Mouse (Mus musculus) ES-E14 (cell line): ENCODE measurements around the gene Slc30a3.

Experiments
- HCFC1 ChIP-seq: IDR thresholded peaks from 2 replicates; pipeline ENCODE4 v1.6.1; 2012; ENCODE audit warnings: low read length, inconsistent platforms, borderline replicate concordance; ENCODE audit not compliant: insufficient read depth
- ZNF384 ChIP-seq: IDR thresholded peaks from 2 replicates; pipeline ENCODE4 v1.6.1; 2012; ENCODE audit warnings: low read depth, low read length, inconsistent platforms

DNA sequence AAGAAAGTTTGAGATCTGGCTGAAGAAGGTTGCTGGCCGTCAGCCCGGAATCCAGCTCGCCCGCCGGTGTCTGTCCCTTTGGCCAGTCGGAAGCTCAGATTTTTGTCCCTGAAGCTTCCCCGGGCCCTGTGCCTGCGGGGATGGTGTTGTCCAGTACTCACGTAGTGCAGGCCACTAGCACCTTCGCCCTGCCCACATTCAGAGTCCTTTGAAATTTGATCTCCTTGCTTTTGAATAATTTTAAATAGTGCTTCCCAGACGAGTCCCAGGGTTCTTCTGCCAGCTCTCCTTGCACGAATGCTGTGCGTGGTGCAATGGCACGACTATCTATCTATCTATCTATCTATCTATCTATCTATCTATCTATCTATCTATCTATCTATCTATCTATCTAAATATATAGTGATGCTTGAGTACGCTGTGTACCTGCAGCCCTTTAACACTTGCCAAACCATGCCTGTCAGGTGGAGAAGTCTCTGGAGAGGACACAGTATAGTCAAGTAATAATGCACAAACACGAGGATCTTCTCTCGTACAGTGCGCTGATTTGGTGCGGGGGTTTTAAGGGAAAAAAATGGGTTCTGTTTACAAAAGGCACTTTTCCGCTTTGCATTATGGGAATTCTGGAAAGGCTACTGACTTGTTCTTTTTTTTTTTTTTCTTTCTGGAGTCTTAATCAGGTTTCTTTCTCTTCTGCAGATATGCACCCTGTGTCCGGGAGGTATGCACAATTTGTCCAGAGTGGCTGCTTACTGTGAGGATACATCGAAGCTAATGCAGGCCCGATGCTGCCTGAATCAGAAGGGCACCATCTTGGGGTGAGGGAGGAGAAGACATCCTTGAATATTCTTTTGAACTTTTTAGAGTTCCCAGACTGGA lies 59.0 kb downstream of the Slc30a3 start, which contains the start of gene Slc5a6:
- peak; percentile 56; the same call in 1 of the 2 replicates for TF ChIP-seq ZNF384
- no peak for TF ChIP-seq HCFC1
